Mouse (Mus musculus): Measurements from ENCODE around the gene Rsph3a. TPM values are rescaled to one million over a fixed set of nuclear protein-coding genes. Genes with fewer than 3 reads are reported as not detected.
"Not testable (repeated sequence)": the region's sequence is repeated elsewhere in the genome, so short reads cannot be mapped to it uniquely, and the experiment has no call there.

Gene Rsph3a
- polyA plus RNA-seq, 1 experiment from 2014 or later, result 63.5 TPM

GRCm38 (mm10) chr17:7964398-7964797 lies 19.0 kb downstream of the Rsph3a start:
- 84% methylated on average over 2 of the region's 2 CpGs for WGBS
- not testable (repeated sequence) for H3K9ac ChIP-seq (ENCODE audit: low read length); H3K27ac ChIP-seq (replicated peaks in 1 of 2; ENCODE audit: control insufficient read depth in 1 of 2, insufficient read depth in 1 of 2, low read depth in 2 of 2, low read length in 2 of 2); H3K9me3 ChIP-seq (ENCODE audit: control insufficient read depth, low read length); H3K4me2 ChIP-seq (ENCODE audit: low read length); H3K27me3 ChIP-seq (ENCODE audit: control insufficient read depth, insufficient read depth, low read length); H3K36me3 ChIP-seq (ENCODE audit: control insufficient read depth, insufficient read depth, low read length); H3K4me1 ChIP-seq (ENCODE audit: control insufficient read depth in 2 of 2, insufficient read depth in 2 of 2, low read length in 2 of 2); H3K4me3 ChIP-seq (ENCODE audit: control insufficient read depth in 1 of 2, insufficient read depth in 1 of 2, low read depth in 1 of 2, low read length in 2 of 2); ATAC-seq (ENCODE audit: insufficient number of reproducible peaks, insufficient read depth, low FRiP score, low read depth)

- not testable (repeated sequence) for H3K36me3 ChIP-seq (ENCODE audit: control insufficient read depth, insufficient read depth, low read length); ATAC-seq (ENCODE audit: insufficient number of reproducible peaks, insufficient read depth, low FRiP score, low read depth)
- WGBS, result 84% methylated on average over 3 of the region's 5 CpGs
Observed at GRCm38 (mm10) chr17:7968490-7968889, 23.1 kb downstream of the Rsph3a start.

GRCm38 (mm10) chr17:7969782-7970181 lies 24.4 kb downstream of the Rsph3a start:
- not testable (repeated sequence) for H3K4me2 ChIP-seq (ENCODE audit: low read length); H3K36me3 ChIP-seq (ENCODE audit: control insufficient read depth, insufficient read depth, low read length); H3K27ac ChIP-seq (replicated peaks in 1 of 2; ENCODE audit: control insufficient read depth in 1 of 2, insufficient read depth in 1 of 2, low read depth in 2 of 2, low read length in 2 of 2); ATAC-seq (ENCODE audit: insufficient number of reproducible peaks, insufficient read depth, low FRiP score, low read depth); H3K4me1 ChIP-seq (ENCODE audit: control insufficient read depth in 2 of 2, insufficient read depth in 2 of 2, low read length in 2 of 2); H3K9ac ChIP-seq (ENCODE audit: low read length); H3K4me3 ChIP-seq (ENCODE audit: control insufficient read depth in 1 of 2, insufficient read depth in 1 of 2, low read depth in 1 of 2, low read length in 2 of 2); H3K27me3 ChIP-seq (ENCODE audit: control insufficient read depth, insufficient read depth, low read length); H3K9me3 ChIP-seq (ENCODE audit: control insufficient read depth, low read length)
- 33% methylated on average over 1 of the region's 6 CpGs for WGBS

More at GRCm38 (mm10) chr17:7968490-7968889, 23.1 kb downstream of the Rsph3a start:
- H3K4me2 ChIP-seq (ENCODE audit: low read length); H3K27me3 ChIP-seq (ENCODE audit: control insufficient read depth, insufficient read depth, low read length); H3K4me1 ChIP-seq (ENCODE audit: control insufficient read depth in 2 of 2, insufficient read depth in 2 of 2, low read length in 2 of 2); H3K9me3 ChIP-seq (ENCODE audit: control insufficient read depth, low read length); H3K4me3 ChIP-seq (ENCODE audit: control insufficient read depth in 1 of 2, insufficient read depth in 1 of 2, low read depth in 1 of 2, low read length in 2 of 2); H3K9ac ChIP-seq (ENCODE audit: low read length); H3K27ac ChIP-seq (replicated peaks in 1 of 2; ENCODE audit: control insufficient read depth in 1 of 2, insufficient read depth in 1 of 2, low read depth in 2 of 2, low read length in 2 of 2): not testable (repeated sequence)

GRCm38 (mm10) chr17:7983484-7983883 lies 38.1 kb downstream of the Rsph3a start:
- not testable (repeated sequence) for H3K9ac ChIP-seq (ENCODE audit: low read length); ATAC-seq (ENCODE audit: insufficient number of reproducible peaks, insufficient read depth, low FRiP score, low read depth); H3K9me3 ChIP-seq (ENCODE audit: control insufficient read depth, low read length); H3K4me3 ChIP-seq (ENCODE audit: control insufficient read depth in 1 of 2, insufficient read depth in 1 of 2, low read depth in 1 of 2, low read length in 2 of 2); H3K4me2 ChIP-seq (ENCODE audit: low read length); H3K36me3 ChIP-seq (ENCODE audit: control insufficient read depth, insufficient read depth, low read length); H3K27ac ChIP-seq (replicated peaks in 1 of 2; ENCODE audit: control insufficient read depth in 1 of 2, insufficient read depth in 1 of 2, low read depth in 2 of 2, low read length in 2 of 2); H3K4me1 ChIP-seq (ENCODE audit: control insufficient read depth in 2 of 2, insufficient read depth in 2 of 2, low read length in 2 of 2); H3K27me3 ChIP-seq (ENCODE audit: control insufficient read depth, insufficient read depth, low read length)
- 82% methylated on average over 1 of the region's 2 CpGs for WGBS

- not testable (repeated sequence) for H3K27me3 ChIP-seq (ENCODE audit: control insufficient read depth, insufficient read depth, low read length); H3K4me1 ChIP-seq (ENCODE audit: control insufficient read depth in 2 of 2, insufficient read depth in 2 of 2, low read length in 2 of 2); H3K9ac ChIP-seq (ENCODE audit: low read length); H3K4me3 ChIP-seq (ENCODE audit: control insufficient read depth in 1 of 2, insufficient read depth in 1 of 2, low read depth in 1 of 2, low read length in 2 of 2); H3K27ac ChIP-seq (replicated peaks in 1 of 2; ENCODE audit: control insufficient read depth in 1 of 2, insufficient read depth in 1 of 2, low read depth in 2 of 2, low read length in 2 of 2); ATAC-seq (ENCODE audit: insufficient number of reproducible peaks, insufficient read depth, low FRiP score, low read depth); H3K9me3 ChIP-seq (ENCODE audit: control insufficient read depth, low read length); H3K4me2 ChIP-seq (ENCODE audit: low read length); H3K36me3 ChIP-seq (ENCODE audit: control insufficient read depth, insufficient read depth, low read length)
- 57% methylated on average over 3 of the region's 4 CpGs for WGBS
Observed at GRCm38 (mm10) chr17:7985597-7985996, 40.2 kb downstream of the Rsph3a start.

GRCm38 (mm10) chr17:7987038-7987437 lies 41.6 kb downstream of the Rsph3a start:
- not testable (repeated sequence) for ATAC-seq (ENCODE audit: insufficient number of reproducible peaks, insufficient read depth, low FRiP score, low read depth); H3K4me2 ChIP-seq (ENCODE audit: low read length); H3K4me3 ChIP-seq (ENCODE audit: control insufficient read depth in 1 of 2, insufficient read depth in 1 of 2, low read depth in 1 of 2, low read length in 2 of 2); H3K9ac ChIP-seq (ENCODE audit: low read length); H3K4me1 ChIP-seq (ENCODE audit: control insufficient read depth in 2 of 2, insufficient read depth in 2 of 2, low read length in 2 of 2); H3K27ac ChIP-seq (replicated peaks in 1 of 2; ENCODE audit: control insufficient read depth in 1 of 2, insufficient read depth in 1 of 2, low read depth in 2 of 2, low read length in 2 of 2); H3K27me3 ChIP-seq (ENCODE audit: control insufficient read depth, insufficient read depth, low read length); H3K9me3 ChIP-seq (ENCODE audit: control insufficient read depth, low read length); H3K36me3 ChIP-seq (ENCODE audit: control insufficient read depth, insufficient read depth, low read length)
- 75% methylated on average over 7 of the region's 7 CpGs for WGBS

GRCm38 (mm10) chr17:8003248-8003647 lies 57.8 kb downstream of the Rsph3a start:
- not testable (repeated sequence) for H3K36me3 ChIP-seq (ENCODE audit: control insufficient read depth, insufficient read depth, low read length); H3K27me3 ChIP-seq (ENCODE audit: control insufficient read depth, insufficient read depth, low read length); H3K9ac ChIP-seq (ENCODE audit: low read length); H3K9me3 ChIP-seq (ENCODE audit: control insufficient read depth, low read length); H3K27ac ChIP-seq (replicated peaks in 1 of 2; ENCODE audit: control insufficient read depth in 1 of 2, insufficient read depth in 1 of 2, low read depth in 2 of 2, low read length in 2 of 2); H3K4me2 ChIP-seq (ENCODE audit: low read length); ATAC-seq (ENCODE audit: insufficient number of reproducible peaks, insufficient read depth, low FRiP score, low read depth); H3K4me1 ChIP-seq (ENCODE audit: control insufficient read depth in 2 of 2, insufficient read depth in 2 of 2, low read length in 2 of 2); H3K4me3 ChIP-seq (ENCODE audit: control insufficient read depth in 1 of 2, insufficient read depth in 1 of 2, low read depth in 1 of 2, low read length in 2 of 2)
- 88% methylated on average over 10 of the region's 10 CpGs for WGBS

GRCm38 (mm10) chr17:8006771-8007170 lies 61.4 kb downstream of the Rsph3a start:
- H3K36me3 ChIP-seq (ENCODE audit: control insufficient read depth, insufficient read depth, low read length); ATAC-seq (ENCODE audit: insufficient number of reproducible peaks, insufficient read depth, low FRiP score, low read depth); H3K27me3 ChIP-seq (ENCODE audit: control insufficient read depth, insufficient read depth, low read length); H3K4me2 ChIP-seq (ENCODE audit: low read length); H3K4me1 ChIP-seq (ENCODE audit: control insufficient read depth in 2 of 2, insufficient read depth in 2 of 2, low read length in 2 of 2); H3K9ac ChIP-seq (ENCODE audit: low read length); H3K27ac ChIP-seq (replicated peaks in 1 of 2; ENCODE audit: control insufficient read depth in 1 of 2, insufficient read depth in 1 of 2, low read depth in 2 of 2, low read length in 2 of 2); H3K4me3 ChIP-seq (ENCODE audit: control insufficient read depth in 1 of 2, insufficient read depth in 1 of 2, low read depth in 1 of 2, low read length in 2 of 2); H3K9me3 ChIP-seq (ENCODE audit: control insufficient read depth, low read length): not testable (repeated sequence)
- WGBS, result 80% methylated on average over 1 of the region's 6 CpGs

All from heart, embryonic 14.5 days (tissue).